Mouse (Mus musculus) lung, postnatal 0 days (tissue): ENCODE results near the gene Paqr5.

Experiments
- CTCF ChIP-seq: IDR thresholded peaks from 2 replicates; pipeline ENCODE4 v1.5.1; 2016; ENCODE audit warnings: antibody characterized with exemption, mild to moderate bottlenecking
- EP300 ChIP-seq: IDR thresholded peaks from 2 replicates; pipeline ENCODE4 v1.6.1; 2016; ENCODE audit warnings: antibody characterized with exemption, mild to moderate bottlenecking, control low read depth

GRCm38 (mm10) chr9:61932009-61932408 lies 94.6 kb downstream of the Paqr5 start:
- no peak for TF ChIP-seq CTCF
- TF ChIP-seq EP300: no peak
